In genomic region chr9:13587085-13587933, GRCm38 (mm10) we compare ENCODE assay signal across 8 mouse cellular contexts.
DNase-seq lines count a peak whose midpoint lies in the region; ATAC-seq lines count a peak whose summit lies in the region.

No protein-coding gene starts in this region.

- no peaks in the 10 kb centered on the region for H3K36me3 ChIP-seq in hindbrain, embryonic 14.5 days (replicated peaks; ENCODE audit: control insufficient read depth, insufficient read depth)
- H3K36me3 ChIP-seq in hindbrain, embryonic 11.5 days (ENCODE audit: control insufficient read depth, insufficient read depth, low read length): no peaks in the 10 kb centered on the region
- H3K36me3 ChIP-seq in heart, embryonic 16.5 days (ENCODE audit: control insufficient read depth, insufficient read depth): no peaks in the 10 kb centered on the region
- no peaks in the 10 kb centered on the region for H3K36me3 ChIP-seq in limb, embryonic 13.5 days

- H3K27ac ChIP-seq in hindbrain, embryonic 14.5 days: 0 out of 2 replicates have a peak overlapping the region, but pooled peaks have one; percentile 51
- H3K27ac ChIP-seq in hindbrain, embryonic 11.5 days (ENCODE audit: low read depth, low read length): no peak overlapping the region
- H3K27ac ChIP-seq in heart, embryonic 16.5 days (ENCODE audit: low read length): peak overlapping the region; percentile 75
- H3K27ac ChIP-seq in limb, embryonic 13.5 days: peak overlapping the region; percentile 10; the same call in 1 of the 2 replicates

- H3K27me3 ChIP-seq in hindbrain, embryonic 14.5 days (ENCODE audit: control insufficient read depth, insufficient read depth, low read length): no peaks in the 10 kb centered on the region
- no peaks in the 10 kb centered on the region for H3K27me3 ChIP-seq in hindbrain, embryonic 11.5 days (ENCODE audit: control insufficient read depth, insufficient read depth, low read length)
- H3K27me3 ChIP-seq in heart, embryonic 16.5 days (ENCODE audit: control insufficient read depth, insufficient read depth, low read length): no peaks in the 10 kb centered on the region
- H3K27me3 ChIP-seq in limb, embryonic 13.5 days: no peaks in the 10 kb centered on the region

- H3K4me1 ChIP-seq in hindbrain, embryonic 14.5 days (replicated peaks; ENCODE audit: control insufficient read depth, insufficient read depth, low read length): peaks cover 18% of the 10 kb centered on the region; the same call in 1 of the 2 replicates
- H3K4me1 ChIP-seq in hindbrain, embryonic 11.5 days (replicated peaks; ENCODE audit: control insufficient read depth, insufficient read depth, low read length): no peaks in the 10 kb centered on the region
- H3K4me1 ChIP-seq in heart, embryonic 16.5 days (ENCODE audit: control insufficient read depth, insufficient read depth, low read length): peaks cover 19% of the 10 kb centered on the region
- H3K4me1 ChIP-seq in limb, embryonic 13.5 days: peaks cover 47% of the 10 kb centered on the region

- no peak overlapping the region for H3K4me2 ChIP-seq in hindbrain, embryonic 14.5 days (replicated peaks)
- no peak overlapping the region for H3K4me2 ChIP-seq in hindbrain, embryonic 11.5 days (replicated peaks; ENCODE audit: low read depth, low read length)
- peak overlapping the region; percentile 1; the same call in 1 of the 2 replicates for H3K4me2 ChIP-seq in heart, embryonic 16.5 days (ENCODE audit: low read depth, low read length)
- peak overlapping the region; percentile 29 for H3K4me2 ChIP-seq in limb, embryonic 13.5 days (replicated peaks)

- no peaks in the 10 kb centered on the region for H3K9me3 ChIP-seq in hindbrain, embryonic 14.5 days (ENCODE audit: control insufficient read depth, low read length)
- H3K9me3 ChIP-seq in hindbrain, embryonic 11.5 days (ENCODE audit: control insufficient read depth, low read length): no peaks in the 10 kb centered on the region
- no peaks in the 10 kb centered on the region for H3K9me3 ChIP-seq in heart, embryonic 16.5 days (replicated peaks; ENCODE audit: control insufficient read depth, low read length)
- no peaks in the 10 kb centered on the region for H3K9me3 ChIP-seq in limb, embryonic 13.5 days

- H3K9ac ChIP-seq in hindbrain, embryonic 14.5 days: no peak overlapping the region
- H3K9ac ChIP-seq in hindbrain, embryonic 11.5 days (ENCODE audit: low read depth, low read length): no peak overlapping the region
- H3K9ac ChIP-seq in heart, embryonic 16.5 days (ENCODE audit: low read length): no peak overlapping the region
- H3K9ac ChIP-seq in limb, embryonic 13.5 days: no peak overlapping the region

- no peak for ATAC-seq in hindbrain, embryonic 14.5 days (ENCODE audit: low FRiP score)
- no peak for ATAC-seq in hindbrain, embryonic 11.5 days (ENCODE audit: low FRiP score)
- ATAC-seq in heart, embryonic 16.5 days (replicated peaks; ENCODE audit: extremely low read depth, insufficient read depth, low FRiP score): peak; percentile 83
- ATAC-seq in limb, embryonic 13.5 days (ENCODE audit: low FRiP score, low read depth): peak; percentile 89

- WGBS in hindbrain, embryonic 14.5 days: 64% methylated on average over 9 of the region's 9 CpGs
- 71% methylated on average over 9 of the region's 9 CpGs for WGBS in hindbrain, embryonic 11.5 days
- 41% methylated on average over 9 of the region's 9 CpGs for WGBS in heart, embryonic 16.5 days
- WGBS in limb, embryonic 13.5 days: 39% methylated on average over 9 of the region's 9 CpGs

- no peak overlapping the region for H3K4me3 ChIP-seq in hindbrain, embryonic 14.5 days (replicated peaks; ENCODE audit: low read length)
- H3K4me3 ChIP-seq in hindbrain, embryonic 11.5 days (ENCODE audit: low read depth, low read length): no peak overlapping the region
- H3K4me3 ChIP-seq in heart, embryonic 16.5 days (ENCODE audit: low read length): no peak overlapping the region
- no peak overlapping the region for H3K4me3 ChIP-seq in limb, embryonic 13.5 days

- DNase-seq in hindbrain, embryonic 14.5 days (ENCODE audit: low spot score): no peak
- DNase-seq in hindbrain, embryonic 11.5 days (ENCODE audit: low spot score): no peak
- peak; percentile 8 for DNase-seq in MN1 (ENCODE audit: low spot score)
- DNase-seq in right cerebral cortex, postnatal 36 days (ENCODE audit: low spot score in 2 of 2): peak; percentile 20 to 47
- DNase-seq in gastrocnemius, adult 18-20 months (ENCODE audit: low spot score): no peak
- DNase-seq in thymus, postnatal 4 days: no peak

Comparison
In these comparisons a context has a peak if more than half of its experiments do, and no peak if none do; other contexts are left out.
1. ATAC-seq: peak in heart, embryonic 16.5 days (single experiment) and limb, embryonic 13.5 days (single experiment); none in hindbrain, embryonic 14.5 days (single experiment) and hindbrain, embryonic 11.5 days (single experiment).
2. DNase-seq: peak in MN1 (single experiment) and right cerebral cortex, postnatal 36 days (2 of 2); none in hindbrain, embryonic 14.5 days (single experiment), hindbrain, embryonic 11.5 days (single experiment), gastrocnemius, adult 18-20 months (single experiment) and thymus, postnatal 4 days (single experiment).
3. H3K4me2 ChIP-seq: peak in heart, embryonic 16.5 days (single experiment) and limb, embryonic 13.5 days (single experiment); none in hindbrain, embryonic 14.5 days (single experiment) and hindbrain, embryonic 11.5 days (single experiment).